Mouse (Mus musculus): ENCODE data around the gene Ndufs7. TPM values are rescaled to one million over a fixed set of nuclear protein-coding genes. Genes with fewer than 3 reads are reported as not detected.
A peak's percentile ranks its signal among the peaks of the same experiment; 100 is the strongest.

The Ndufs7 gene
- polyA plus RNA-seq, 1 experiment, result 19.0 TPM

GRCm38 (mm10) chr10:80270099-80270498, 21.2 kb downstream of the Ndufs7 start:
- Histone ChIP-seq H3K4me3 (replicated peaks) (peak overlapping the region; percentile 56), H3K9me3 (ENCODE audit: control insufficient read depth, low read length) (no peaks in the 10 kb centered on the region), H3K4me1 (ENCODE audit: control insufficient read depth) (peaks cover 91% of the 10 kb centered on the region), H3K36me3 (ENCODE audit: control insufficient read depth) (peaks cover 88% of the 10 kb centered on the region), H3K27me3 (ENCODE audit: control insufficient read depth) (no peaks in the 10 kb centered on the region)
- TF ChIP-seq TAL1 (IDR thresholded peaks at IDR 0.05; ENCODE audit: low read length) (no peak), GATA1 (IDR thresholded peaks at IDR 0.05; ENCODE audit: low read length) (no peak)

- peaks cover 94% of the 10 kb centered on the region for H3K36me3 ChIP-seq (ENCODE audit: control insufficient read depth)
- no peaks in the 10 kb centered on the region for H3K27me3 ChIP-seq (ENCODE audit: control insufficient read depth)
- H3K4me3 ChIP-seq (replicated peaks), result peak overlapping the region; percentile 56
- peaks cover 88% of the 10 kb centered on the region for H3K4me1 ChIP-seq (ENCODE audit: control insufficient read depth)
- TF ChIP-seq TAL1 (IDR thresholded peaks at IDR 0.05; ENCODE audit: low read length) (no peak), GATA1 (IDR thresholded peaks at IDR 0.05; ENCODE audit: low read length) (no peak)
- no peaks in the 10 kb centered on the region for H3K9me3 ChIP-seq (ENCODE audit: control insufficient read depth, low read length)
These were observed 21.8 kb downstream of the Ndufs7 start for GRCm38 (mm10) chr10:80270734-80271181.

- no peaks in the 10 kb centered on the region for H3K27me3 ChIP-seq (ENCODE audit: control insufficient read depth)
- peaks cover 96% of the 10 kb centered on the region for H3K36me3 ChIP-seq (ENCODE audit: control insufficient read depth)
- no peaks in the 10 kb centered on the region for H3K9me3 ChIP-seq (ENCODE audit: control insufficient read depth, low read length)
- TF ChIP-seq GATA1 (IDR thresholded peaks at IDR 0.05; ENCODE audit: low read length), result no peak
- TF ChIP-seq TAL1 (IDR thresholded peaks at IDR 0.05; ENCODE audit: low read length), result no peak
- H3K4me1 ChIP-seq (ENCODE audit: control insufficient read depth), result peaks cover 85% of the 10 kb centered on the region
- H3K4me3 ChIP-seq (replicated peaks), result peak overlapping the region; percentile 56
These were observed 22.4 kb downstream of the Ndufs7 start for GRCm38 (mm10) chr10:80271186-80271843.

GRCm38 (mm10) chr10:80271870-80272585, 23.1 kb downstream of the Ndufs7 start:
- no peaks in the 10 kb centered on the region for H3K27me3 ChIP-seq (ENCODE audit: control insufficient read depth)
- peak overlapping the region; percentile 56 for H3K4me3 ChIP-seq (replicated peaks)
- TF ChIP-seq TAL1 (IDR thresholded peaks at IDR 0.05; ENCODE audit: low read length), result no peak; the same call in 2 of the 3 replicates
- H3K4me1 ChIP-seq (ENCODE audit: control insufficient read depth), result peaks cover 80% of the 10 kb centered on the region
- H3K9me3 ChIP-seq (ENCODE audit: control insufficient read depth, low read length), result no peaks in the 10 kb centered on the region
- H3K36me3 ChIP-seq (ENCODE audit: control insufficient read depth), result peaks cover 96% of the 10 kb centered on the region

- H3K4me3 ChIP-seq (replicated peaks), result no peak overlapping the region
- H3K27me3 ChIP-seq (ENCODE audit: control insufficient read depth), result no peaks in the 10 kb centered on the region
- H3K36me3 ChIP-seq (ENCODE audit: control insufficient read depth), result peaks cover 97% of the 10 kb centered on the region
- H3K9me3 ChIP-seq (ENCODE audit: control insufficient read depth, low read length), result no peaks in the 10 kb centered on the region
- peaks cover 63% of the 10 kb centered on the region for H3K4me1 ChIP-seq (ENCODE audit: control insufficient read depth)
- no peak for TF ChIP-seq TAL1 (IDR thresholded peaks at IDR 0.05; ENCODE audit: low read length)
- TF ChIP-seq GATA1 (IDR thresholded peaks at IDR 0.05; ENCODE audit: low read length), result no peak
These were observed 24.9 kb downstream of the Ndufs7 start for GRCm38 (mm10) chr10:80273847-80274246.

GRCm38 (mm10) chr10:80276238-80276637, 27.3 kb downstream of the Ndufs7 start:
- Histone ChIP-seq H3K36me3 (ENCODE audit: control insufficient read depth) (peaks cover 97% of the 10 kb centered on the region), H3K27me3 (ENCODE audit: control insufficient read depth) (no peaks in the 10 kb centered on the region), H3K4me1 (ENCODE audit: control insufficient read depth) (peaks cover 44% of the 10 kb centered on the region), H3K4me3 (replicated peaks) (no peak overlapping the region), H3K9me3 (ENCODE audit: control insufficient read depth, low read length) (no peaks in the 10 kb centered on the region)
- TF ChIP-seq TAL1 (IDR thresholded peaks at IDR 0.05; ENCODE audit: low read length), result no peak
- TF ChIP-seq GATA1 (IDR thresholded peaks at IDR 0.05; ENCODE audit: low read length), result no peak

GRCm38 (mm10) chr10:80278390-80278789, 29.5 kb downstream of the Ndufs7 start:
- H3K4me3 ChIP-seq (replicated peaks), result no peak overlapping the region
- peaks cover 37% of the 10 kb centered on the region for H3K4me1 ChIP-seq (ENCODE audit: control insufficient read depth)
- no peaks in the 10 kb centered on the region for H3K9me3 ChIP-seq (ENCODE audit: control insufficient read depth, low read length)
- no peak for TF ChIP-seq GATA1 (IDR thresholded peaks at IDR 0.05; ENCODE audit: low read length)
- TF ChIP-seq TAL1 (IDR thresholded peaks at IDR 0.05; ENCODE audit: low read length), result no peak
- H3K27me3 ChIP-seq (ENCODE audit: control insufficient read depth), result no peaks in the 10 kb centered on the region
- H3K36me3 ChIP-seq (ENCODE audit: control insufficient read depth), result peaks cover 99% of the 10 kb centered on the region

GRCm38 (mm10) chr10:80279273-80279672, 30.4 kb downstream of the Ndufs7 start:
- Histone ChIP-seq H3K36me3 (ENCODE audit: control insufficient read depth) (peaks cover 99% of the 10 kb centered on the region), H3K9me3 (ENCODE audit: control insufficient read depth, low read length) (no peaks in the 10 kb centered on the region), H3K4me3 (replicated peaks) (no peak overlapping the region), H3K4me1 (ENCODE audit: control insufficient read depth) (peaks cover 28% of the 10 kb centered on the region), H3K27me3 (ENCODE audit: control insufficient read depth) (no peaks in the 10 kb centered on the region)
- no peak for TF ChIP-seq TAL1 (IDR thresholded peaks at IDR 0.05; ENCODE audit: low read length)
- no peak for TF ChIP-seq GATA1 (IDR thresholded peaks at IDR 0.05; ENCODE audit: low read length)

GRCm38 (mm10) chr10:80281304-80281703, 32.4 kb downstream of the Ndufs7 start:
- peaks cover 99% of the 10 kb centered on the region for H3K36me3 ChIP-seq (ENCODE audit: control insufficient read depth)
- H3K9me3 ChIP-seq (ENCODE audit: control insufficient read depth, low read length), result no peaks in the 10 kb centered on the region
- H3K27me3 ChIP-seq (ENCODE audit: control insufficient read depth), result no peaks in the 10 kb centered on the region
- no peak overlapping the region for H3K4me3 ChIP-seq (replicated peaks)
- TF ChIP-seq TAL1 (IDR thresholded peaks at IDR 0.05; ENCODE audit: low read length) (no peak), GATA1 (IDR thresholded peaks at IDR 0.05; ENCODE audit: low read length) (no peak)
- peaks cover 21% of the 10 kb centered on the region for H3K4me1 ChIP-seq (ENCODE audit: control insufficient read depth)
